Mouse (Mus musculus) stomach, embryonic 15.5 days (tissue): ENCODE results near the gene Ube4b. TPM values are rescaled to one million over a fixed set of nuclear protein-coding genes. Genes with fewer than 3 reads are reported as not detected.

ENCODE experiments used
- ATAC-seq: fragments of 200-750 bp; cut with Nextera tagmentation; 2 replicates; pipeline ENCODE4 v1.8.0; 2017; ENCODE audit warnings: low read depth, moderate number of reproducible peaks, moderate TSS enrichment; ENCODE audit not compliant: insufficient read depth, low FRiP score
- H3K27ac ChIP-seq: fragments of 300-500 bp; sonication (generic); 2 replicates; pipeline ENCODE4 v1.5.1; 2015; ENCODE audit warnings: mild to moderate bottlenecking, inconsistent platforms
- H3K27me3 ChIP-seq: fragments of 300-500 bp; sonication (generic); replicated peaks from 2 replicates; pipeline ENCODE4 v1.6.1; 2015; ENCODE audit warnings: inconsistent platforms
- H3K36me3 ChIP-seq: fragments of 300-500 bp; sonication (generic); 2 replicates; pipeline ENCODE4 v1.6.1; 2015; ENCODE audit warnings: inconsistent platforms
- H3K4me1 ChIP-seq: fragments of 300-500 bp; sonication (generic); 2 replicates; pipeline ENCODE4 v1.6.1; 2015; ENCODE audit warnings: inconsistent platforms
- H3K4me2 ChIP-seq: fragments of 300-500 bp; sonication (generic); 2 replicates; pipeline ENCODE4 v1.6.1; 2015; ENCODE audit warnings: mild to moderate bottlenecking, inconsistent platforms
- H3K4me3 ChIP-seq: fragments of 300-500 bp; sonication (generic); replicated peaks from 2 replicates; pipeline ENCODE4 v1.5.1; 2015; ENCODE audit warnings: inconsistent platforms
- H3K9ac ChIP-seq: fragments of 300-500 bp; sonication (generic); 2 replicates; pipeline ENCODE4 v1.6.1; 2015; ENCODE audit warnings: inconsistent platforms
- H3K9me3 ChIP-seq: fragments of 300-500 bp; sonication (generic); 2 replicates; pipeline ENCODE4 v1.6.1; 2016; ENCODE audit warnings: inconsistent platforms
- WGBS: fragments of 180-500 bp; shearing (Covaris S2); methylation state at CpG from one replicate; pipeline ENCODE4 v1.1.7; 2015; 5-methylcytosine and 5-hydroxymethylcytosine counted together
- polyA plus RNA-seq: library from polyadenylated mRNA; unstranded; fragments of >200 nt; fragmentation: Nextera tagmentation; extraction: Ambion mirVana; gene quantifications from 2 replicates; pipeline ENCODE4 v1.2.1, GENCODE M21; 2015

Gene Ube4b
- polyA plus RNA-seq, 1 experiment from 2014 or later, result 35.5 TPM

- no peak overlapping the region for H3K27ac ChIP-seq
- H3K36me3 ChIP-seq, result peaks cover 62% of the 10 kb centered on the region
- WGBS, result 96% methylated on average over 8 of the region's 8 CpGs
- no peak overlapping the region for H3K9ac ChIP-seq
- H3K9me3 ChIP-seq, result no peaks in the 10 kb centered on the region
- ATAC-seq, result no peak
- H3K4me2 ChIP-seq, result no peak overlapping the region
- H3K4me1 ChIP-seq, result no peaks in the 10 kb centered on the region
- H3K4me3 ChIP-seq, result no peak overlapping the region
- H3K27me3 ChIP-seq, result no peaks in the 10 kb centered on the region
Measured at GRCm38 (mm10) chr4:149354671-149355070, 71.9 kb downstream of the Ube4b start.

- Histone ChIP-seq H3K27ac (no peak overlapping the region), H3K4me1 (no peaks in the 10 kb centered on the region), H3K9me3 (no peaks in the 10 kb centered on the region), H3K27me3 (no peaks in the 10 kb centered on the region), H3K36me3 (peaks cover 53% of the 10 kb centered on the region), H3K4me3 (no peak overlapping the region), H3K9ac (no peak overlapping the region), H3K4me2 (no peak overlapping the region)
- no peak for ATAC-seq
- 86% methylated on average over 8 of the region's 8 CpGs for WGBS
Measured at GRCm38 (mm10) chr4:149351596-149352150, 74.9 kb downstream of the Ube4b start.

- no peak for ATAC-seq
- Histone ChIP-seq H3K36me3 (peaks cover 47% of the 10 kb centered on the region), H3K4me1 (no peaks in the 10 kb centered on the region), H3K9ac (no peak overlapping the region), H3K4me3 (no peak overlapping the region), H3K9me3 (no peaks in the 10 kb centered on the region), H3K27me3 (no peaks in the 10 kb centered on the region), H3K4me2 (no peak overlapping the region), H3K27ac (no peak overlapping the region)
- WGBS, result 81% methylated on average over 5 of the region's 5 CpGs
Measured at GRCm38 (mm10) chr4:149348963-149349362, 77.6 kb downstream of the Ube4b start.

GRCm38 (mm10) chr4:149345873-149346272 is 80.7 kb downstream of the Ube4b start:
- Histone ChIP-seq H3K4me3 (no peak overlapping the region), H3K27ac (no peak overlapping the region), H3K36me3 (peaks cover 47% of the 10 kb centered on the region), H3K4me1 (no peaks in the 10 kb centered on the region), H3K27me3 (no peaks in the 10 kb centered on the region), H3K4me2 (no peak overlapping the region), H3K9me3 (no peaks in the 10 kb centered on the region), H3K9ac (no peak overlapping the region)
- WGBS, result 71% methylated on average over 5 of the region's 5 CpGs
- no peak for ATAC-seq

GRCm38 (mm10) chr4:149344311-149344710 is 82.2 kb downstream of the Ube4b start:
- WGBS, result 76% methylated on average over 8 of the region's 8 CpGs

GRCm38 (mm10) chr4:149340680-149341079 is 85.9 kb downstream of the Ube4b start:
- Histone ChIP-seq H3K27me3 (no peaks in the 10 kb centered on the region), H3K4me1 (no peaks in the 10 kb centered on the region), H3K9ac (no peak overlapping the region), H3K27ac (no peak overlapping the region), H3K36me3 (peaks cover 50% of the 10 kb centered on the region), H3K4me3 (no peak overlapping the region), H3K4me2 (no peak overlapping the region), H3K9me3 (no peaks in the 10 kb centered on the region)
- 71% methylated on average over 2 of the region's 2 CpGs for WGBS
- no peak for ATAC-seq

More at GRCm38 (mm10) chr4:149344311-149344710, 82.2 kb downstream of the Ube4b start:
- Histone ChIP-seq H3K27ac (no peak overlapping the region), H3K9ac (no peak overlapping the region), H3K4me2 (no peak overlapping the region), H3K27me3 (no peaks in the 10 kb centered on the region), H3K4me1 (no peaks in the 10 kb centered on the region), H3K4me3 (no peak overlapping the region), H3K9me3 (no peaks in the 10 kb centered on the region), H3K36me3 (peaks cover 57% of the 10 kb centered on the region)
- no peak for ATAC-seq

GRCm38 (mm10) chr4:149339426-149340214 is 86.9 kb downstream of the Ube4b start:
- no peak for ATAC-seq
- peaks cover 54% of the 10 kb centered on the region for H3K36me3 ChIP-seq
- 56% methylated on average over 5 of the region's 5 CpGs for WGBS
- no peak overlapping the region for H3K4me2 ChIP-seq
- no peaks in the 10 kb centered on the region for H3K27me3 ChIP-seq
- H3K9me3 ChIP-seq, result no peaks in the 10 kb centered on the region
- H3K9ac ChIP-seq, result no peak overlapping the region
- no peaks in the 10 kb centered on the region for H3K4me1 ChIP-seq
- no peak overlapping the region for H3K27ac ChIP-seq
- no peak overlapping the region for H3K4me3 ChIP-seq

GRCm38 (mm10) chr4:149338137-149338536 is 88.4 kb downstream of the Ube4b start:
- Histone ChIP-seq H3K27me3 (no peaks in the 10 kb centered on the region), H3K9me3 (no peaks in the 10 kb centered on the region), H3K36me3 (peaks cover 61% of the 10 kb centered on the region), H3K9ac (no peak overlapping the region), H3K4me2 (no peak overlapping the region), H3K27ac (no peak overlapping the region), H3K4me1 (no peaks in the 10 kb centered on the region), H3K4me3 (no peak overlapping the region)
- ATAC-seq, result no peak
- WGBS, result 78% methylated on average over 2 of the region's 2 CpGs

GRCm38 (mm10) chr4:149337353-149337752 is 89.2 kb downstream of the Ube4b start:
- WGBS, result 81% methylated on average over 9 of the region's 9 CpGs
- H3K36me3 ChIP-seq, result peaks cover 61% of the 10 kb centered on the region
- ATAC-seq, result no peak

GRCm38 (mm10) chr4:149336302-149336701 is 90.2 kb downstream of the Ube4b start:
- Histone ChIP-seq H3K9me3 (no peaks in the 10 kb centered on the region), H3K4me2 (no peak overlapping the region), H3K27ac (no peak overlapping the region), H3K9ac (no peak overlapping the region), H3K36me3 (peaks cover 64% of the 10 kb centered on the region), H3K4me3 (no peak overlapping the region), H3K4me1 (no peaks in the 10 kb centered on the region), H3K27me3 (no peaks in the 10 kb centered on the region)
- WGBS, result 86% methylated on average over 7 of the region's 7 CpGs
- no peak for ATAC-seq

More at GRCm38 (mm10) chr4:149337353-149337752, 89.2 kb downstream of the Ube4b start:
- Histone ChIP-seq H3K4me3 (no peak overlapping the region), H3K27ac (no peak overlapping the region), H3K9ac (no peak overlapping the region), H3K4me2 (no peak overlapping the region), H3K4me1 (no peaks in the 10 kb centered on the region), H3K9me3 (no peaks in the 10 kb centered on the region), H3K27me3 (no peaks in the 10 kb centered on the region)

GRCm38 (mm10) chr4:149334881-149335280 is 91.7 kb downstream of the Ube4b start:
- Histone ChIP-seq H3K4me3 (no peak overlapping the region), H3K9me3 (no peaks in the 10 kb centered on the region), H3K27me3 (no peaks in the 10 kb centered on the region), H3K36me3 (peaks cover 71% of the 10 kb centered on the region), H3K27ac (no peak overlapping the region), H3K9ac (no peak overlapping the region), H3K4me1 (no peaks in the 10 kb centered on the region), H3K4me2 (no peak overlapping the region)
- no peak for ATAC-seq
- 88% methylated on average over 11 of the region's 11 CpGs for WGBS

- H3K36me3 ChIP-seq, result peaks cover 81% of the 10 kb centered on the region
Measured at GRCm38 (mm10) chr4:149332726-149333125, 93.8 kb downstream of the Ube4b start.

More at GRCm38 (mm10) chr4:149332726-149333125, 93.8 kb downstream of the Ube4b start:
- Histone ChIP-seq H3K4me1 (no peaks in the 10 kb centered on the region), H3K4me3 (no peak overlapping the region), H3K9me3 (no peaks in the 10 kb centered on the region), H3K4me2 (no peak overlapping the region), H3K9ac (no peak overlapping the region), H3K27ac (no peak overlapping the region), H3K27me3 (no peaks in the 10 kb centered on the region)
- no peak for ATAC-seq
- WGBS, result 90% methylated on average over 7 of the region's 7 CpGs
